Mouse (Mus musculus): ENCODE measurements around the gene Gm7356.
"Not testable (repeated sequence)": the region's sequence is repeated elsewhere in the genome, so short reads cannot be mapped to it uniquely, and the experiment has no call there.

Gene Gm7356

GRCm38 (mm10) chr17:14003604-14004003, at the start of gene Gm7356:
TSS of gene Gm7356 (minus strand) at chr17:14003704.
- DNase-seq = not testable (repeated sequence)

GRCm38 (mm10) chr17:14041880-14042279, 38.4 kb upstream of the Gm7356 start:
- not testable (repeated sequence) for DNase-seq

- DNase-seq = not testable (repeated sequence)
Measured at GRCm38 (mm10) chr17:14037012-14037411, 33.5 kb upstream of the Gm7356 start.

- not testable (repeated sequence) for DNase-seq
Measured at GRCm38 (mm10) chr17:14036113-14036512, 32.6 kb upstream of the Gm7356 start.

GRCm38 (mm10) chr17:13993425-13993824, 10.1 kb downstream of the Gm7356 start:
- DNase-seq = not testable (repeated sequence)

- no peak for DNase-seq
Measured at GRCm38 (mm10) chr17:13987690-13988089, 15.8 kb downstream of the Gm7356 start.

GRCm38 (mm10) chr17:13970796-13971195, 32.7 kb downstream of the Gm7356 start:
- DNase-seq = not testable (repeated sequence)

GRCm38 (mm10) chr17:13969917-13970316, 33.6 kb downstream of the Gm7356 start:
- DNase-seq = not testable (repeated sequence)

- DNase-seq = not testable (repeated sequence)
Measured at GRCm38 (mm10) chr17:13965048-13965447, 38.5 kb downstream of the Gm7356 start.

GRCm38 (mm10) chr17:13962245-13962644, 41.3 kb downstream of the Gm7356 start:
- not testable (repeated sequence) for DNase-seq

GRCm38 (mm10) chr17:13958129-13958528, 45.4 kb downstream of the Gm7356 start:
- not testable (repeated sequence) for DNase-seq

- not testable (repeated sequence) for DNase-seq
Measured at GRCm38 (mm10) chr17:13951570-13951969, 51.9 kb downstream of the Gm7356 start.
